Mouse (Mus musculus) regulatory T cell (primary cell): Measurements from ENCODE around the gene Mbd3l2.
"Not testable (repeated sequence)": the region's sequence is repeated elsewhere in the genome, so short reads cannot be mapped to it uniquely, and the experiment has no call there.

Experiments
- in situ Hi-C: fragments of 300-600 bp; cut with MboI, MseI; formaldehyde crosslinking; loops from one replicate; pipeline ENCODE4 v1.15.1; 2025; ENCODE audit warnings: high pct_unique_total_duplicates

The Mbd3l2 gene

DNA sequence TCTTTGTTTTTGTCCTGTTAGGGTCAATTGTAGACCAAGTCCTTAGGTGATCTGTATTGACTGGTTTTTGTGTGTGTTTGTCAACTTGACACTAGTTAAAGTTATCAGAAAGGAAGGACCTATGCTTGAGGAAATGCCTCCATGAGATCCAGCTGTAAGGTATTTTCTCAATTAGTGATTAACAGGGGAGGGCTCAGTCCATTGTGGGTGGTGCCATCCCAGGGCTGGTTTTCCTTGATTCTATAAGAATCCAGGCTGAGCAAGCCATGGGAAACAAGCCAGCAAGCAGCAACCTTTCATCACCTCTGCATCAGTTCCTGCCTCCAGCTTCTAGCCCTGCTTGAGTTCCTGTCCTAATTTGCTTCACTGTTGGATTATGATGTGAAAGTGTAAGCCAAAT is at the start of gene Mbd3l2:
Gene Mbd3l2 (plus strand): TSS at position 301 of the 400 bp plus-strand sequence.
- in situ Hi-C loops, result no loop called here

DNA sequence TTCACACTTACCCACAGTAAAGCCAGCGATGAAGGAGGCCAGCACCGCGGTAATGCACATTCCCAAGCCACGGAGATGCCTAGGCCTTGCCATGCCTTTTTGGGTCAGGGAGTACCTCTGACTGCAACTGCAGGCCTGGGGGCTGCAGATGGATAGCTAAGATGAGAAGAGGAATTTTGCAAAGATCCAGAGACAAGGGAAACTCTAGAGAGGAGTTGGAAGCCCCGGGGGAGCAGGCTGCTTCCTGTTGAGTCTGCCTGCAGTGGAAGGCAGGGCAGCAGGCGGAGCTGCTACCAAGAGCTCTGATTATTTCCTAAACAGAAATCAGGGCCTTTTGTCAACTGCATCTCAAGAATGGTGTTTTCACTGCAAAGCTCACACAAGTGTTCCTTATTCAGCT is 44.7 kb upstream of the Mbd3l2 start:
- in situ Hi-C loops, result no loop called here

DNA sequence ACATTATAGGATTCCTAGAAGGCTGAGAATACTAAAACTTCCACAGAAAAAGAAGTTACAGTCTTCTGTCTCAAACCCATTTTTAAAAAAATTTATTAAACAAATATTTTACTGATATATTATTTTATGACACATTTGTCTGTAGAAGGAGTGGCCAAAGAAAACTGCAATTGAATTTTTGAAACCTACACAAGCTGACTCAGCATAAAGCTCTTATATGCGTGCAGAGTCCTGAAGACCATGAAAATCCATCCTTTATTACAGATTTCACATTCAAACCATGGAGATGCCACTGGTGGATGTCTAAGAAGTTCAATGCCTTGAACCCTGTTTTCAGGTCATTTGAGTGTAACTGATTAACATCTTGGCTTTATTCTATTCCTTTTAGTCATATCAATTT is 30.8 kb upstream of the Mbd3l2 start:
- in situ Hi-C loops, result no loop called here

DNA sequence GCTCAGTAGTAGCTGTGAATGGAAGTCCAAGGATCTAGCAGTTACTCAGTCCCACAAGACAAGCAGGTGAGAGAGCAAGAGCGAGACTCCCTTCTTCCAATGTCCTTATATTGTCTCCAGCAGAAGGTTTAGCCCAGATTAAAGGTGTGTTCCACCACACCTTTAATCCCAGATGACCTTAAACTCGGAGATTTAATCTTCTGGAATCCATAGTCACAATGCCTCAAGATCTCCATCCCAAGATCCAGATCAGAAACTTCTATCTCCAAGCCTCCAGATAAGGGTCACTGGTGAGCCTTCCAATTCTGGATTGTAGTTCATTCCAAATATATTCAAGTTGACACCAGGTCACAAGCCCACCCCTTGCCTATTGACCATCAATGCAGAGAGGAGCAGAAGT is 27.6 kb upstream of the Mbd3l2 start, which contains the start of gene Naalad2:
Gene Naalad2 (minus strand): TSS at position 101 of the 400 bp plus-strand sequence.
- in situ Hi-C loops, result not testable (repeated sequence)

DNA sequence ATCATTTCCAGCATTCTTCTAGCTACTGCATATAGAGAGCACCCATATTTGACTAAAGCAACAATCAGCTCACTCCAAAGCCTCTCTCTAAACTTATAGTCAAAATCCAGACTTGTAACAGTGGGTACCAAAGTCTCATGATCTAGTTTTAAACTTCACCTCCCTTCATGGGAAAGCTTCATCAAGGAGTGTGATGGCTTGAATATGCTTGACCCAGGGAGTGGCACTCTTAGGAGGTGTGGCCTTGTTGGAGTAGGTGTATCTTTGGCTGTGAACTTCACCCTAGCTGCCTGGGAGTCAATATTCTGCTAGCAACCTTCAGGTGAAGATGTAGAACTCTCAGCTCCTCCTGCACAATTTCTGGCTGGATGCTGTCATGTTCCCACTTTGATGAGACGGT is 26.3 kb upstream of the Mbd3l2 start, which contains the start of gene Ubtfl1:
Gene Ubtfl1 (plus strand): TSS at position 301 of the 400 bp plus-strand sequence.
- in situ Hi-C loops, result no loop called here

DNA sequence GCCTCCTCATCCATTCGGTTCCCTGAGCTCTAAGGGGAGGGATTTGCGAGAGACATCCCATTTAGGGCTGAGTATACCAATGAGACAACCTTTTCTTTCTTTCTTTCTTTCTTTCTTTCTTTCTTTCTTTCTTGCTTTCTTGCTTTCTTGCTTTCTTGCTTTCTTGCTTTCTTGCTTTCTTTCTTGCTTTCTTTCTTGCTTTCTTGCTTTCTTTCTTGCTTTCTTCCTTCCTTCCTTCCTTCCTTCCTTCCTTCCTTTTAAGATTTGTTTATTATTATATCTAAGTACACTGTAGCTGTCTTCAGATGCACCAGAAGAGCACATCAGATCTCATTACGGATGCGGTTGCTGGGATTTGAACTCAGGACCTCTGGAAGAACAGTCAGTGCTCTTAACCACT is 18.1 kb upstream of the Mbd3l2 start:
- in situ Hi-C loops, result not testable (repeated sequence)

DNA sequence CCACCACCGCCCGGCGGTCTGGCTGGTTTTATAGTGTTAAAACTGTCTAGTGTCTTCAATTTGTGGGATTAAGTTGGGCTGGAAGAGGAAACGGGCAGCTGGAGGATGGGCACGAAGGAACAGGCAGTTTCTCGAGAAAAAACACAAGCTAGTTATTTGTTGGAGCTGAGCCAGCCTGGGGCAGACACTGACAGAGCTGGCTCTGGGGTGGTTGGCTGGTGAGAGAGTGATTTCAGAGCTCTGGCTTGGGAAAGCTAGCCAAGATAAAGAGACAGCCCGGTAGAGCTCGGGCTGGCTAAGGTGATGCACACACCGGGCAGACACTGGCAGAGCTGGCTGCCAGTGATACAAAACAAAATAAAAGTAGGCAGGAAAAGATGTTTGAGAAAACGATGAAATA is 1.2 kb downstream of the Mbd3l2 start:
- in situ Hi-C loops, result no loop called here

DNA sequence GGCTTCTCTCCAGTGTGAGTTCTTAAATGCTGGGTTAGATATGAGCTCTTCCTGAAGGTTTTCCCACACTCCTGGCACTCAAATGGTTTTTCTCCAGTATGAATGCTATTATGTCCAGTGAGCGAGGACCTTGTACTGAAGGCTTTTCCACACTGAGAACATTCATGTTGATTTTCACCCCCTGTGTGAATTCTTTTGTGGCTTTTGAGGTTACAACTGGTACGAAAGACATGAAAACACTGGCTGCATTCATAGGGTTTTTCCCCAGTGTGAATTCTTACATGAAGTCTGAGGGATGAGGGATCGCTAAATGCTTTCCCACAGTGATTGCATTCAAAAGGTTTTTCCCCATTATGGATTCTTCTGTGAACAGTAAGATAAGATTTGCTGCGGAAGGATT is 26.1 kb downstream of the Mbd3l2 start:
- in situ Hi-C loops, result loop anchor here (25.0 kb wide), 1 partner anchor 1931 kb away; the partner anchor contains the start of gene Zfp560

DNA sequence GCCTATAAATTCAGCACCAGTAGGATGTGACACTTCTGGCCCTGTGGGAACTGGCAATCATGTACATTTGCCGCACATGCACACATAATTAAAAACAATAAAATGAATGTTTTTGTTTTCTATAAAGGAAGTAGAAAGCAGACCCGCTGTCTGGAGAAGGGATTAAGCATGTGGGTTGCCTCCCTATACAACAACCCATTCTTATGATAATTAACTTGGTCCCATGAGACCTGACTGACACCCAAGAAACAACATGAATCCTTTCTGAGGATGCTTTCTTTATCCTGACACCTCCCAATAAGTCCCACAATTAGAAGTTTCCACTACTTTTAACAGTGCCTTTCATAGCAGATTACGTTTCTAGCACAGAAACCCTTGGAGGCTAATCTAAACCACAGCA is 36.9 kb downstream of the Mbd3l2 start:
- in situ Hi-C loops, result loop anchor here (25.0 kb wide), 1 partner anchor 1920 kb away; the partner anchor contains the start of gene Zfp560

DNA sequence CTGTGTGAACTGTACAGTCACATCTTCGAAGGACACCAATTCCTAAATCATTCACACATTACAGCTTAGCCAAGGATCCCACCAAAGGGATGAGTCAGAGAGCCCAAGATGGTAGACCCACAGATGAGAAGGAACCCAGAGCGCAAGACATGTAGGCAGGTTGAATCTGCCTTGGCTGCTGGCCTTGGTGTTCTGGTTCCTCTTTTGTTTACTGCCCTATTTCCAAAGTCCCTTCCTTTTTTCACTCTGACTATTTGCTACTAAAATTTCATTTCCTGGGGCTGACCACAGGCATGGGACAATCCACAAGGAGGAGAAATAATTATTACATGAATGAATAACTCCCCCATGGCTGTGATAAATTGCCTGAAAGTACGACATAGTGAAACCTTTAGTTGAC is 37.6 kb downstream of the Mbd3l2 start:
- in situ Hi-C loops, result loop anchor here (25.0 kb wide), 1 partner anchor 1919 kb away; the partner anchor contains the start of gene Zfp560

DNA sequence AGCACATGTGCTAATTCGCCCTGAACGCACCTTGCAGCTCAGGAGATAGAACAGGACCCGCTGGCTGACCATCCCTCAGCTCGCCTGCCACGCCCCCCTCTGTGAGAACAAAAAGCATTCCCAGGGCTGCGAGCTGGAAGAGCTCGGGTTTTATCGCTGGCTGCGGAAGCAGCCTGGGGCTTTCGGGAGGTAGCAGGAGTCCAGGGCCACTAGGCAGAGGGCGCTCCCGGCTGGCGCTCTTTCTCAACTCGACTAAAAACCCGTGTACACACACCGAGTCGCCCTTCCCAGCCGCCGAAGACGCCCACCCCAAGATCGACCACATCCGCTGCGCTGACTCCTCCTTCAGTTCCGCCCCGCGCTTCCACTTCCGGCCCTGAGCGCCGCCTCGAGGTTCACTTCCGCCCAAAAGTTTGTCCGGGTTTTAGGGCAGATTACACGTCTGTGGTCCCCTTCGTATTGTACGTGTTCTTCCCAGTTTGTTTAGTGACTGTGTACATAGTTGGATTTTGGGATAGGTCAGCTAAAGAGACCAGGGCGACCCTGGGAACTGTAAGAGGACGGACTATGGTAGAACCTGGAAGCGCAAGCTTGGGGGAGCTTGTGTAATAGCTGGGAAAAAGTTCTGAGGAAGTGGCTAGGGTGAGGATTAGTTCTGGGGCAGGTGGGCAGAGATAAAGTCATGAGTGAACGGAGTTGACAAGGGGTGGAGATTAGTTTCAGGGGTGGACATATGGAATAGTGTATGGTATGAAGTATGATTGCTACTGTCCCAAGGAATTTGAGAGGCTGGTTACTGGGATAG is 43.1 kb downstream of the Mbd3l2 start:
- in situ Hi-C loops, result loop anchor here (10.0 to 25.0 kb wide), 2 partner anchors 189 to 1914 kb away; partner anchors contain the start of gene Zfp560

DNA sequence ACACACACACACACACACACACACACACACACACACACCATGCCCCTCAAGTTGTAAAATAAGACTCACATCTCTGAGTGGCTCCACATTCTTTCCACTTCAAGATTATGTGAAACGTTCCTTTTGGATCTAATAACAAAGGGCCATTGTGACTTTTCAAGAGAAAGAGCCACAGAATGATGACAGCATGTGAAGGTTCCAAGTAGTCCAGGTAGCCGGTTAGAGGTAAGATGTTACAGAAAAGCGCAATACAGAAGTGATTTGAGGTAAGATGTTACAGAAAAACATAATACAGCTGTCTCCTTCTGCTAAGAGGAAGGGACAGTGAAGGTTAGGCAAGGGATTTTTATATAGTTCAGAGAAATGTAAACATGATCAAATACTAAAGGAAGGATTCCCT is 47.7 kb downstream of the Mbd3l2 start, which contains the start of the genes Zfp558 and Mbd3l1:
Gene Zfp558 (minus strand): TSS at position 101 of the 400 bp plus-strand sequence.
Gene Mbd3l1 (plus strand): TSS at position 192 of the 400 bp plus-strand sequence.
- in situ Hi-C loops, result loop anchor here (10.0 kb wide), 1 partner anchor 193 kb away; no protein-coding TSS in a partner anchor
